Mouse (Mus musculus) urinary bladder, postnatal 36 days (tissue): ENCODE measurements at regions not wholly inside any gene's neighbourhood (a gene's known extent, or its start where the extent isn't known, plus 50 kb on each side); places are given as distances from the start of the nearest gene placed in this dataset.
"Not testable (repeated sequence)": the region's sequence is repeated elsewhere in the genome, so short reads cannot be mapped to it uniquely, and the experiment has no call there.

ENCODE experiments used
- DNase-seq, 2 experiments: peaks; one replicate each; pipeline ENCODE4 v3.0.0; 2022; ENCODE audit warnings: low spot score in 2 of 2, mixed read lengths in 1 of 2

GRCm38 (mm10) chr19:18033599-18033998 lies 196.2 kb upstream of the Pcsk5 start:
- no peak for DNase-seq

- DNase-seq, result no peak
Measured at GRCm38 (mm10) chr19:18025877-18026276, 188.4 kb upstream of the Pcsk5 start.

GRCm38 (mm10) chr19:18020351-18020750 lies 182.9 kb upstream of the Pcsk5 start:
- DNase-seq, result no peak

GRCm38 (mm10) chr19:18015371-18015770 lies 177.9 kb upstream of the Pcsk5 start:
- no peak for DNase-seq

- DNase-seq, result no peak
Measured at GRCm38 (mm10) chr19:18012029-18012428, 174.6 kb upstream of the Pcsk5 start.

GRCm38 (mm10) chr19:17997561-17997960 lies 160.1 kb upstream of the Pcsk5 start:
- DNase-seq, result no peak

GRCm38 (mm10) chr19:17983416-17983815 lies 146.0 kb upstream of the Pcsk5 start:
- no peak for DNase-seq

- DNase-seq, result no peak
Measured at GRCm38 (mm10) chr19:17965566-17965965, 128.1 kb upstream of the Pcsk5 start.

GRCm38 (mm10) chr19:17958440-17958839 lies 121.0 kb upstream of the Pcsk5 start:
- DNase-seq, result no peak

GRCm38 (mm10) chr19:17932665-17933064 lies 95.2 kb upstream of the Pcsk5 start:
- DNase-seq, result no peak

- not testable (repeated sequence) for DNase-seq
Measured at GRCm38 (mm10) chr19:17927121-17927520, 89.7 kb upstream of the Pcsk5 start.

- no peak for DNase-seq
Measured at GRCm38 (mm10) chr19:17907579-17907978, 70.1 kb upstream of the Pcsk5 start.

- DNase-seq, result no peak
Measured at GRCm38 (mm10) chr19:17904120-17904519, 66.7 kb upstream of the Pcsk5 start.

GRCm38 (mm10) chr19:17892615-17893014 lies 55.2 kb upstream of the Pcsk5 start:
- no peak for DNase-seq
